Mouse (Mus musculus) A20 (cell line): ENCODE measurements around the gene Fbxo42.

Experiments used
- DNase-seq: peaks from one replicate; pipeline ENCODE4 v3.0.0-alpha.2; 2011; ENCODE audit warnings: low read depth, low spot score

The Fbxo42 gene

GRCm38 (mm10) chr4:141175783-141176182 lies 28.1 kb downstream of the Fbxo42 start:
- no peak for DNase-seq

- no peak for DNase-seq
Measured at GRCm38 (mm10) chr4:141176328-141176838, 28.7 kb downstream of the Fbxo42 start.

DNA sequence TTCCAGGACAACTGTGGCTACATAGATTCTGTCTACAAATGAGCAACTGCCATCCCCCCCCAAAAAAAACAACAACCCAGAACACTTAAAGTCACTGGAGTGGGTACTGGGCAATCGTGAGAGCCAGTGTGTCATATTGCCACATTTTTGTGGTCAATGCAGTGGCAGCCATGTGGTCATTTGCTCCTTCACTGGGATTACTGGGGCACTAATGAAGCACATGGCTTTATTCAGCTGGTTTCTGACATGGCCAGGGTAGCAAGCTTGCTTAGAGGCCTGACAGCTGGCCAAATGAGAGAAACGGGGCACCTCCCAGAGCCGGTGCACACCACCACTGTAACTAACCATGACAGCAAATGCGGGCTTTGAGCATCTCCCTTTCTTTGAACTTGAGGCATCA lies 30.8 kb downstream of the Fbxo42 start:
- DNase-seq, result no peak

DNA sequence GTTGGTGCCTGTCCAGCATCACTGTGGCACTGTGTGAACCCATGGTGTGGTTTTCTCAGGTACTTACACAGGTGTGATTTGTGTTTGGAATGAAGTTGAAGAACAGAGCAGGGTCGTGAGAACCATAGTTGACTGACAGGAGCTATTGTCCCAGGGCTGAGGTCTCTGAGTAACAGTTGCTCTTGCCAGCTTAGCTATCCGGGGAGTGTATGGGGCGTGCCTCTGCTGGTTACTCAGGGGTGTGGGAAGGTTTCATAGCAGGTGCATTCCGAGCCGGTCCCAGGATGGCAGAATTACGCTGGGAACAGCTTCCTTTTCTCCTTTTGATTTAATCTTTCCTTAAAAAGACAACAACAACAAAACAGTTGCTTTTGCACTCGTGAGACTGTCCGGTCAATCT lies 33.1 kb downstream of the Fbxo42 start:
- no peak for DNase-seq

GRCm38 (mm10) chr4:141181981-141182380 lies 34.3 kb downstream of the Fbxo42 start:
- no peak for DNase-seq

DNA sequence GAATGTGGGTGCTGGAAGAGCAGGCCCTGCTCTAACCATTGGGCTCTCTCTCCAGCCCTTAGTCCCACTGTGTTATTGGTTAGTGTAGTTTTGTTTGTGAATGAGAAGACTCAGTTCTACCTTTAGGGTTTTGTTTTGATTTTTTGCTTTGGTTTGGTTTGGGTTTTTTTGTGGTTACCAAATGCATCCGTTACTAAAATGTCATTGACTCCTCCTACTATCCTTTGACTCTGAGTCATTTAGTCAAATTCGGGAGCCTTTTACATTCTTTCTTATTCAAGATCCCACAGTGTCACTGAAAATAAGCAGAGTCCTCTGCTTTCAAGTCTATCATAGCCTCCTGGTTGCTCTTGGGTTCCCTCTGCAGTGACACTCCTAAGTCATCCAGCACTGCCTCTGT lies 36.2 kb downstream of the Fbxo42 start:
- no peak for DNase-seq

- no peak for DNase-seq
Measured at GRCm38 (mm10) chr4:141184426-141184825, 36.7 kb downstream of the Fbxo42 start.

DNA sequence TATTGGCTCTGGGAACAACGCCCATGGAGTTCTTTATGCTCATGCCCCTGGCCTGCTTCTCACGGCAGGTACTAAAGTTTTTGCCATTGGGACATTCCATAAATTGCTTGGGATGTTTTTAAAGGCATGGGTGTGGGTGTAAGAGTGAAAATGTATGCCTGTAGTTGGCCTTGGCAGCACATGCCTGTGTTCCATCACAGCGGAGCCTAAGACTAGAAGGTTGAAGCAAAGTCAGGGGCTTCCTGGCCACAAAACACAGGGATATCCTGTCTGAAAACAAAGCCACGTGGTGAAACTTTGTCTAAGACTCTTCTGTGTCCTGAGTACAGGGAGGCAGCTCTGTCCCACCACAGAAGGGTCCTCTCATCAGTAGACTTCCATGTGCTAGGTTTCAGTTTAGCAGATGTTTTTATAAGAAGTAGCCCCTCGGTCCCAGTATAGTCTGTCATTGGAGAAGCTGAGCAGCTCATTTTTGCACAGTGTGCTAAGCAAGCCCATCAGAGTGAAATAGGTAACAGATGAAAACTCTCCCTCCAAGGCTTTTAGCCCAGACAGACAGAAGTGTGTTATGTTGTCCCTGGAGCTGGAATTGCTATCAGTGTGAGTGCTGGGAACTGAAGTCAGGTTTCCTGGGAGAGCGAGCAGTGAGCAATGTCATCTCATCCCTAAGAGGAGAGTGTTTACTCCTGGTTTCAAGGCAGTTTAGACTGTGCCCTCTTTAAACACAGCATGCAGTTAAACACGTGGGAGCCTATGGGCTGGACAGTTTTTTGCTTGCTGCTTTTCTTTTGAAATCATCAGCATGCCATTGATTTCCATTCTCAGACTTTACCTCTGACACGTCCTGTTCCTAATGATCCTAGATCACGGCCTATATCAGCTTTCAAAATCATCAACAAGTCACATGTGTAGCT lies 39.5 kb downstream of the Fbxo42 start:
- DNase-seq, result no peak

- DNase-seq, result no peak
Measured at GRCm38 (mm10) chr4:141191294-141191693, 43.6 kb downstream of the Fbxo42 start.

- DNase-seq, result no peak
Measured at GRCm38 (mm10) chr4:141194553-141194952, 46.8 kb downstream of the Fbxo42 start.

DNA sequence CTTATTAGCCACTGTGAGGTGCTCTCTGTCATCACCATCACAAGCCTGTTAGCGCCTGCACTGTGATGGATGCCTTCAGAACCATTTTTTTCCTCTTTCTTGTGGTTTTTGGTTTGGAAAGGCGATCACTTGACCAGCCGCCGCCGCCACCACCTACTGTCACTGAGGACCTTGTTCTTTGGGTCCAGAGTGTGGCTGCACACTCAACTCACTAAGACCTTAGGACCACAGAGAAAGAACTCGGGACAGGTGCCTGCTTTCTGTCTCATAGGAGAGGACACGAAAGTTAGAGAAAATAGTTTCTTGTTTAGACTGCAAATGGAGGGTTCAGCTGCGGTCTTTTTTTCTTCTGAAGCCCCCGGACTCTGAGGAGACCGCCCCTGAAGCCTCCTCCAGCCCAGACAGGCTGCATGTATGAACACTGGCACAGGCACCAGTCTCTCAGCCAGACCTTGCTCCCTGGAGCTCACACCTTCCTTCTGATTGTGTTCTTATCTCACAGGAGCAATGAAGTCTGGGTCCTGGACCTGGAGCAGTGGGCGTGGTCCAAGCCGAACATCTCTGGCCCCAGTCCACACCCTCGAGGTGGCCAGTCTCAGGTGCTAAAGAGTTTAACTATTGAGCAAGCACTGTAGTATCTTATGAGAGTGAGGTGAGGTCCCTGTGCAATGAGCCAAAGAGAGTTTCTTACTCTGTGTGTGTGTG lies 49.4 kb downstream of the Fbxo42 start:
- DNase-seq, result no peak

DNA sequence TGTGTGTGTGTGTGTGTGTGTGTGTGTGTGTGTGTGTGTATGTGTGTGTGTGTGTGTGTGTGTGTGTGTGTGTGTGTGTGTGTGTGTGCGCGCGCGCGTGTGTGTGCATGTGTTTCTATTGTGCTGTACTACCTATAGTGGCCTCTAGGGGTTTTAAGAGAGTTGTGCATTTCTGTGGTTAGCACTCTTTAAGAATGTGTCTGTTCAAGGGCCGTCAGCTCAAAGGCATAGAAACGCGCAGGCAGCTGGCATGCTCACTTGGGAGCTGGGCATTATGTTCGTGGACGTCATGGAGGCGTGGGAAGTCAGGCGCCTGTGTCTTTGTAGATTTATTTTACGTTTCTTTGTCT lies 49.9 kb downstream of the Fbxo42 start:
- DNase-seq, result no peak

GRCm38 (mm10) chr4:141200906-141201305 lies 53.2 kb downstream of the Fbxo42 start:
- no peak for DNase-seq

- no peak for DNase-seq
Measured at GRCm38 (mm10) chr4:141202192-141202591, 54.5 kb downstream of the Fbxo42 start.

- peak; percentile 24 for DNase-seq
Measured at GRCm38 (mm10) chr4:141204580-141205061, 56.9 kb downstream of the Fbxo42 start.

- no peak for DNase-seq
Measured at GRCm38 (mm10) chr4:141207081-141207480, 59.4 kb downstream of the Fbxo42 start.

- peak; percentile 55 for DNase-seq
Measured at GRCm38 (mm10) chr4:141210524-141211219, 63.0 kb downstream of the Fbxo42 start.

DNA sequence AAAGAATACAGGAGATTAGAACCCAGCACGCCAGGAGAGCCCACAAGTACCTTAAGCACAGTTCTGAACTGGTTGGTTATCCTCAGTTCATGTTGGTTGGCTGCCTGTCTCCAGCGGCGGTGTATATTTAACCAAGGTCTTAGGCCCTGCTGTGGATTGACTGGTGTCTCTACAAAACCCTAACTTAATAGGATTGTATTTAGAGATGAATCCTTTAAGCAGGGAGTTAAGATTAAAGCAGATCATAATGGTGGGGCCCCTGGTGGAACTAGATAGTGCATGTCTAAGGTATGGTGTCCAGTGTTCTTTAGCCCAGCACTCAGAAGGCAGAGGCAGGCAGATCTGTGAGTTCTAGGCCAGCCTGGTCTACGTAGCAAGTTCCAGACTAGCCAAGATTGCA lies 63.9 kb downstream of the Fbxo42 start:
- DNase-seq, result no peak

DNA sequence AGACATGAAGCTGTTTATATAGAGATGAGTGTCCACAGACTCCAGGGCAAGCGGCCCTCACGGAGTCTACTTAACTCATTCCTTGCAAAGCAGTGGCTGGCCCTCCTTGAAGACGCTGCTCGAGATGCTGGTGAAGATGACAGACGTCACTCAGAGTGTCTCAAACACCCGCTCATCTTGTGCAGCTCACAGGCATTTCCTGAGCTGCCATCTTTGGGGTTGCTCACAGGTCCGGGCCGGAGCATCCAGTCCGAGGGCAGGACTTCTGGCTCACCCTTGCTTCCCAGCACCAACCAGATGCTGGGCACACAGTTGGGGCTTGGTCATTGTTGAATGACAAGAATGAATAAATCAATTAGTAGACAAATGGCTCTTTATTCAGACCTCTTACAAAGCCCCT lies 65.2 kb downstream of the Fbxo42 start:
- no peak for DNase-seq

DNA sequence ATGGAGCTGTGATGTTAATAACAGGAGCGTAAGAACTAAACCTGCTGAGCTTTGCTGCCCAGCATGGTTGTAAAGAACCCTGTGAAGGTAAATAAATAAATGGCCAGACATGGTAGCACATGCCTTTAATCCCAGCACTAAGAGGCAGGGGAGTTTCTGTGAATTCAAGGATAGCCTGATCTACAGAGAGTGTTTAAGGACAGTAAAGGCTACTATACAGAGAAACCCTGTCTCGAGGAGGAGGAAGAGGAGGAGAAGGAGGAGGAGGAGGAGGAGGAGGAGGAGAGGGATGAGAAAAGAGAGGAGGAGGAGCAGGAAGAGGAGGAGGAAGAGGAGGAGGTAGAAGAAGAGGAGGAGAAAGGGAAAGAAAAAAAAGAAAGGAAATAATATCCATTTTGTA lies 65.6 kb downstream of the Fbxo42 start:
- no peak for DNase-seq

DNA sequence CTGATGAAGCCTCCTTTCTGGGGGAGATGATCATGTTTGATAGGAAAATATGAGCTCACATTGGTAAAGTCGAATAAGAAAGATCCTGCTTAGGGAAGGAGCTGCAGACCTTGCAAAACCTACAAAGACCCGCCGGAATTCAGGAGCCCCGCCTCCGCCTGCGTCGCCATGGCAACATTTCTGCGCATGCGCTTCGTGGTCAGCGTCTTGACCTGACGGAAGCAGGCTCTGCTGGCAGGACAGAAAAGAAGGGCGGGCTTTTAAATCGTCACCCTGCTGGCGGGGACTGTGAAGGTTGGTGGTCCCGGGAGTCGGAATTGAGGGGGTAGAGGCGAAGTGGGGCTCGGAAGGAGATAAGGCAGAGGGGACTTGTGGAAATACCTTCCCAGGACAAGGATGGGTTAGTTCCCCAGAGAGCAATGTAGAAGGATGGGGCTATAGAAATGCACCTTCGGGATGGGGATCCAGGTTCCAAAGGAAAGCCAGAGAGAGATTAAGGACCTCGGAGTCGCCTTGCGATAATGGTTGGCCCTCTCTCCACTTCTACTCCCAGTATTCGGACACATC lies 66.1 kb downstream of the Fbxo42 start, which contains the start of gene Rsg1:
Gene Rsg1, plus strand, starts transcription at position 187 of the 567 bp plus-strand sequence.
- peak; percentile 94 for DNase-seq
